Mouse (Mus musculus) hindbrain, embryonic 10.5 days (tissue): ENCODE measurements around the gene Foxp3. TPM values are rescaled to one million over a fixed set of nuclear protein-coding genes. Genes with fewer than 3 reads are reported as not detected.
A peak's percentile ranks its signal among the peaks of the same experiment; 100 is the strongest.

ENCODE experiments used
- DNase-seq: peaks from one replicate; pipeline ENCODE4 v3.0.0-alpha.2; 2017; ENCODE audit warnings: low spot score
- H3K27ac ChIP-seq: fragments of 300-500 bp; sonication (generic); 2 replicates; pipeline ENCODE4 v1.5.1; 2016; ENCODE audit warnings: mild to moderate bottlenecking, moderate library complexity
- H3K27me3 ChIP-seq: fragments of 300-500 bp; sonication (generic); 2 replicates; pipeline ENCODE4 v1.6.1; 2016; ENCODE audit warnings: mild to moderate bottlenecking; ENCODE audit not compliant: poor library complexity, insufficient read depth, severe bottlenecking
- H3K36me3 ChIP-seq: fragments of 300-500 bp; sonication (generic); 2 replicates; pipeline ENCODE4 v1.6.1; 2016; ENCODE audit warnings: mild to moderate bottlenecking, moderate library complexity
- H3K4me1 ChIP-seq: fragments of 300-500 bp; sonication (generic); replicated peaks from 2 replicates; pipeline ENCODE4 v1.6.1; 2016; ENCODE audit warnings: mild to moderate bottlenecking
- H3K4me3 ChIP-seq: fragments of 300-500 bp; sonication (generic); 2 replicates; pipeline ENCODE4 v1.5.1; 2016; ENCODE audit warnings: mild to moderate bottlenecking, moderate library complexity
- H3K9me3 ChIP-seq: fragments of 300-500 bp; sonication (generic); 2 replicates; pipeline ENCODE4 v1.6.1; 2016; ENCODE audit warnings: mild to moderate bottlenecking, moderate library complexity
- WGBS: fragments of 180-500 bp; shearing (Covaris S2); methylation state at CpG from one replicate; pipeline ENCODE4 v1.1.7; 2016; 5-methylcytosine and 5-hydroxymethylcytosine counted together
- polyA plus RNA-seq: library from polyadenylated mRNA; unstranded; fragments of >200 nt; fragmentation: Nextera tagmentation; extraction: Ambion mirVana; gene quantifications from 2 replicates; pipeline ENCODE4 v1.2.1, GENCODE M21; 2016

Gene Foxp3
- polyA plus RNA-seq, 1 experiment from 2014 or later: 0.08 TPM

DNA sequence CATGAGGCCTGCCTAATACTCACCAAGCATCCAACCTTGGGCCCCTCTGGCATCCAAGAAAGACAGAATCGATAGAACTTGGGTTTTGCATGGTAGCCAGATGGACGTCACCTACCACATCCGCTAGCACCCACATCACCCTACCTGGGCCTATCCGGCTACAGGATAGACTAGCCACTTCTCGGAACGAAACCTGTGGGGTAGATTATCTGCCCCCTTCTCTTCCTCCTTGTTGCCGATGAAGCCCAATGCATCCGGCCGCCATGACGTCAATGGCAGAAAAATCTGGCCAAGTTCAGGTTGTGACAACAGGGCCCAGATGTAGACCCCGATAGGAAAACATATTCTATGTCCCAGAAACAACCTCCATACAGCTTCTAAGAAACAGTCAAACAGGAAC lies 10.4 kb downstream of the Foxp3 start:
- H3K27ac ChIP-seq: no peak overlapping the region
- peaks cover 13% of the 10 kb centered on the region for H3K36me3 ChIP-seq
- H3K4me3 ChIP-seq: no peak overlapping the region
- 94% methylated on average over 11 of the region's 11 CpGs for WGBS
- DNase-seq: no peak
- H3K9me3 ChIP-seq: peaks cover 2% of the 10 kb centered on the region; the same call in 1 of the 2 replicates
- H3K27me3 ChIP-seq: no peaks in the 10 kb centered on the region
- no peaks in the 10 kb centered on the region for H3K4me1 ChIP-seq

DNA sequence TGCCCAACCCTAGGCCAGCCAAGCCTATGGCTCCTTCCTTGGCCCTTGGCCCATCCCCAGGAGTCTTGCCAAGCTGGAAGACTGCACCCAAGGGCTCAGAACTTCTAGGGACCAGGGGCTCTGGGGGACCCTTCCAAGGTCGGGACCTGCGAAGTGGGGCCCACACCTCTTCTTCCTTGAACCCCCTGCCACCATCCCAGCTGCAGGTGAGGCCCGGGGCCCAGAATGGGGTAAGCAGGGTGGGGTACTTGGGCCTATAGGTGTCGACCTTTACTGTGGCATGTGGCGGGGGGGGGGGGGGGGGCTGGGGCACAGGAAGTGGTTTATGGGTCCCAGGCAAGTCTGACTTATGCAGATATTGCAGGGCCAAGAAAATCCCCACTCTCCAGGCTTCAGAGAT lies 12.9 kb downstream of the Foxp3 start:
- no peaks in the 10 kb centered on the region for H3K4me1 ChIP-seq
- H3K9me3 ChIP-seq: peaks cover 2% of the 10 kb centered on the region; the same call in 1 of the 2 replicates
- no peak overlapping the region for H3K4me3 ChIP-seq
- no peaks in the 10 kb centered on the region for H3K27me3 ChIP-seq
- H3K27ac ChIP-seq: no peak overlapping the region
- no peak for DNase-seq
- WGBS: 90% methylated on average over 3 of the region's 5 CpGs
- H3K36me3 ChIP-seq: peaks cover 30% of the 10 kb centered on the region

GRCm38 (mm10) chrX:7595371-7595770 lies 21.9 kb downstream of the Foxp3 start:
- Histone ChIP-seq H3K4me3 (no peak overlapping the region), H3K9me3 (no peaks in the 10 kb centered on the region; the same call in 1 of the 2 replicates), H3K4me1 (no peaks in the 10 kb centered on the region), H3K27me3 (no peaks in the 10 kb centered on the region), H3K36me3 (peaks cover 83% of the 10 kb centered on the region), H3K27ac (no peak overlapping the region)
- WGBS: 94% methylated on average over 9 of the region's 9 CpGs
- no peak for DNase-seq

DNA sequence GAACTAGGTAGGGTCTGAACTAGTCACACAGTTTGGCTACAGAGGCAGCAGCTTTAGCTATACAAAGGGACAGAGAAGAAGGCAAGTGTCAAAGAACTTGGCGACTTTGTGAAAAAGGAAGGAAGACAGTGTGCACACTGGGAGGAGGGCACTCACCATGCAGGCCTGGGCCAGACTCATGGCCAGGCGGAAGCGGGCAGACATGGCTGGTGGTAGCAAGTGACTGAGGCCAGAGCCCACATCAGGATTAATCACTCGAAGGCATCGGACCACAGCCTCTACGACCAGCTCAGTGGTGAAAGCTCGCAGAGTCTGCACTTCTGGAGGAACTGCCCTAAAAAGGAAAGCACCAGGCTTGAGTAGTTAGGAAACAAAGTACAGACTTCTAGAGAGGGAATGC lies 30.6 kb downstream of the Foxp3 start:
- peaks cover 4% of the 10 kb centered on the region for H3K27me3 ChIP-seq
- no peak overlapping the region for H3K27ac ChIP-seq
- peaks cover 6% of the 10 kb centered on the region; the same call in 1 of the 2 replicates for H3K4me1 ChIP-seq
- no peaks in the 10 kb centered on the region for H3K9me3 ChIP-seq
- H3K4me3 ChIP-seq: peak overlapping the region; percentile 54
- peaks cover 19% of the 10 kb centered on the region for H3K36me3 ChIP-seq
- no peak for DNase-seq
- WGBS: 89% methylated on average over 7 of the region's 7 CpGs

DNA sequence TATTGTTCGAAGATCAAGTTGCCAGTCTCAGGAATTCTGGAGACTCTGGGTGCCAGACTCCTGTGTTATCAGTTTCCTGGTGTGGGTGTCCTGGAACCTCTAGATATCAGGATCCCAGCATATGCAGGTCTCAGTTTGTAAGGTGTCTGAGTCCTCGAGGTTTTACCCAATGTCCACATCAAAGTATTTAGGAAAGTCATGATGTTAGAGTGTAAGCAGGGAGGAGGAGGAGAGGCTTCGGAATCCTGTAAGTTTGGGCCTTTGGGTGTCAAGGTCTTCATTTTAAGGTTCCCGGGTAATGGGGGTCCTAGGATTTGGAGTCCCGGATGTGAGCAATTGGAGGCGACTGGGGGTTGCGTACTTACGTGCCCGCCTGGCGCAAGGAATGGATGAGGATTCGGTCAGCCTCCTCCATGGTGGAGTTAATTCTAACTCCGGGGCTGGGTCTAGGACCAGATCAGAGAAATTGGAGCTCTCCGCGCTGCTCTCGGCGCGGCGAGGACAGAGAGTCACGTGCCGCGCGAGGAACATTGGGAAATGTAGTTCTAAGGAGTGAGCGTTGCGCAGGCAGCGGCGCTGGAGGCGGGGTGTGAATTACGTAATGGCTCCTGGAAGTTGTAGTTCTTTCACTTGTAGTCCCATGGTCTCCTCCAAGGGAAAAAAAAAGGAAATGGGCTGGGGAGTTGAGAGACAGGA lies 31.6 kb downstream of the Foxp3 start, which contains the start of gene Ccdc22:
Ccdc22 (minus strand) TSS at position 639 of the 696 bp plus-strand sequence.
- 0 out of 2 replicates have a peak, but pooled peaks cover 3% of the 10 kb centered on the region for H3K9me3 ChIP-seq
- peaks cover 8% of the 10 kb centered on the region for H3K4me1 ChIP-seq
- H3K36me3 ChIP-seq: 0 out of 2 replicates have a peak, but pooled peaks cover 10% of the 10 kb centered on the region
- peak within 1 kb of the TSS; percentile 75 for H3K27ac ChIP-seq
- peaks cover 12% of the 10 kb centered on the region for H3K27me3 ChIP-seq
- peak; percentile 76 for DNase-seq
- peak within 1 kb of the TSS; percentile 54 for H3K4me3 ChIP-seq
- WGBS: 21% methylated on average over 28 of the region's 28 CpGs

- WGBS: 48% methylated on average over 8 of the region's 8 CpGs
- H3K36me3 ChIP-seq: 0 out of 2 replicates have a peak, but pooled peaks cover 10% of the 10 kb centered on the region
- peaks cover 13% of the 10 kb centered on the region for H3K27me3 ChIP-seq
- no peak overlapping the region for H3K27ac ChIP-seq
- no peak for DNase-seq
- H3K4me1 ChIP-seq: peaks cover 12% of the 10 kb centered on the region
- no peak overlapping the region for H3K4me3 ChIP-seq
- H3K9me3 ChIP-seq: 0 out of 2 replicates have a peak, but pooled peaks cover 3% of the 10 kb centered on the region
Observed at GRCm38 (mm10) chrX:7605575-7605941, 32.1 kb downstream of the Foxp3 start.

GRCm38 (mm10) chrX:7606783-7607182 lies 33.3 kb downstream of the Foxp3 start, which contains the start of gene Cacna1f:
Gene Cacna1f, plus strand, starts transcription at chrX:7607083.
- Histone ChIP-seq H3K27me3 (peaks cover 17% of the 10 kb centered on the region), H3K4me1 (peaks cover 15% of the 10 kb centered on the region), H3K27ac (no peak within 1 kb of the TSS), H3K36me3 (0 out of 2 replicates have a peak, but pooled peaks cover 10% of the 10 kb centered on the region), H3K4me3 (no peak within 1 kb of the TSS), H3K9me3 (0 out of 2 replicates have a peak, but pooled peaks cover 3% of the 10 kb centered on the region)
- no peak for DNase-seq
- 76% methylated on average over 6 of the region's 6 CpGs for WGBS

DNA sequence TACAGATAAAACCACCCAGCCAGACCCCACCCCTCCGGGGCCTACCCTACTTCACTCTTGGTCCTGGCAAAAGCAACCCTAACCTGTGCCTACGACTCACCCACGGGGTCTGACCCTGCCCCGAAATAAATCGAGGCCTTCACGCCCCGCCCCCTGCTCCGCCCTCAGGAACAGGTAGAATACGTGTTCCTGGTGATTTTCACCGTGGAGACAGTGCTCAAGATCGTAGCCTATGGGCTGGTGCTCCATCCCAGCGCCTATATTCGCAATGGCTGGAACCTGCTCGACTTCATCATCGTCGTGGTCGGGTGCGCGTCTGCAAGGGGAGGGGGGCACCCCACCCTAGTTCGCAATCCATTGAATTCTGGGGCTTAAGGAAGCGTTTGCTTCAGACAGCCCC lies 36.6 kb downstream of the Foxp3 start:
- H3K27me3 ChIP-seq: peaks cover 17% of the 10 kb centered on the region
- 28% methylated on average over 21 of the region's 21 CpGs for WGBS
- H3K4me1 ChIP-seq: peaks cover 9% of the 10 kb centered on the region; the same call in 1 of the 2 replicates
- peak overlapping the region; percentile 49 for H3K4me3 ChIP-seq
- 0 out of 2 replicates have a peak, but pooled peaks cover 3% of the 10 kb centered on the region for H3K9me3 ChIP-seq
- no peak for DNase-seq
- no peaks in the 10 kb centered on the region for H3K36me3 ChIP-seq
- H3K27ac ChIP-seq: no peak overlapping the region

DNA sequence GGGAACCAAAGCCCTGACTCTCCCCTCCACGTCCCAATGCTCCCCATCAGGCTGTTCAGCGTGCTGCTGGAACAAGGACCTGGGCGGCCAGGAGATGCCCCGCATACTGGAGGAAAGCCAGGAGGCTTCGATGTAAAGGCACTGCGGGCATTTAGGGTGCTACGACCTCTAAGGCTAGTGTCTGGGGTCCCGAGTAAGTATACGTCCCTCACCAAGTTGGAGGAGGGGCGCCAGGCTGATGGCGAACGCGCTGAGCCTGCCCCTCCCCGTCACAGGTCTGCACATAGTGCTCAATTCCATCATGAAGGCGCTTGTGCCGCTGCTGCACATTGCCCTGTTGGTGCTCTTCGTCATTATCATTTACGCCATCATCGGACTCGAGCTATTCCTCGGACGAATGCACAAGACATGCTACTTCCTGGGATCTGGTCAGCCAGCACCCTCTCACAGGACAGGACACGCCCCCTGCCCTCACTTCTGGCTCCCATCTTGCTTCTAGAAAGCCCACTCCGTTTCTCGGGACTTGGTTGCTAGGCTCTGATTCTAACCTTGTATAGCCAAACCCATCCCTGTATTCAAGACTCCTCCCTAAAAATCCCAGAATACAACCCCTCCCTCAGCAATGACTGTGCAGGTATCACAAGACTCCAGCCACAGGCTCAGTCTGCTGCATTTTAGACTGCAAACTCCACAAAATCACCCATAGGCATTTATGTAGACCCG lies 37.3 kb downstream of the Foxp3 start:
- no peaks in the 10 kb centered on the region for H3K36me3 ChIP-seq
- H3K9me3 ChIP-seq: 0 out of 2 replicates have a peak, but pooled peaks cover 3% of the 10 kb centered on the region
- H3K27me3 ChIP-seq: peaks cover 17% of the 10 kb centered on the region
- DNase-seq: peak; percentile 3
- WGBS: 22% methylated on average over 26 of the region's 26 CpGs
- H3K27ac ChIP-seq: no peak overlapping the region
- H3K4me3 ChIP-seq: peak overlapping the region; percentile 49
- peaks cover 9% of the 10 kb centered on the region; the same call in 1 of the 2 replicates for H3K4me1 ChIP-seq

DNA sequence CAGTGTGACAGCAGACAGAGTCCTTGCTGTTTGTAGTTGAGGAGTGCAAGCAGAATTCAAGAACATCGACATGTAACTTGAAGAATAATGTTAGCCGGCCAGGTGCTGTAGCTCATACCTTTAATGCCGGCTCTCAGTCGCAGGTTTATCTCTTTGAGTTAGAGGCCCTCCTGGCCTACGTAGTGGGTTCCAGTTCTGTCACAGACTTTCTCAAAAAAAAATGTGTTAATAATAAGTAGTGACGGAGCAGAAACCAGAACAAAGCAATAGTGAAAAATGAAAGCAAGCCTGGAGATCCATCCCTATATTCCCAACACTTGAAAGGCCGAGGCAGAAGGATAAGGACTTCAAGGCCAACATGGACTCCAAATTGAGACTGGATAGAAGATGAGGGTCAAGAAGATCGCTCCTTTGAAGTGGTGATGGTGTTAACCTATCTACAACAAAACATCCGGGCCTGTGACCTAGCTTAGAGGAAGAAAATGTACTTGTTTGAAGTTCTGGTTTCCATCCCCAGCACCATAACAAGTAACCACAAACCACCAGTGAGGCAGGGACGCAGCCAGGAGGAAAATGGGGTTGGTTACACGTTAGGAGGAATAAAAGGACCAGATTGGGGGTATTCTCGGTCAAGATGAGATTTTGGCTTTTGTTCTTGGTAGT lies 44.6 kb downstream of the Foxp3 start:
- Histone ChIP-seq H3K36me3 (no peaks in the 10 kb centered on the region), H3K4me3 (no peak overlapping the region), H3K9me3 (0 out of 2 replicates have a peak, but pooled peaks cover 3% of the 10 kb centered on the region), H3K4me1 (no peaks in the 10 kb centered on the region), H3K27ac (no peak overlapping the region), H3K27me3 (no peaks in the 10 kb centered on the region)
- 85% methylated on average over 12 of the region's 12 CpGs for WGBS
- DNase-seq: no peak

GRCm38 (mm10) chrX:7632560-7632959 lies 59.1 kb downstream of the Foxp3 start:
- H3K27me3 ChIP-seq: no peaks in the 10 kb centered on the region
- no peaks in the 10 kb centered on the region for H3K4me1 ChIP-seq
- DNase-seq: no peak
- WGBS: 86% methylated on average over 6 of the region's 6 CpGs
- 0 out of 2 replicates have a peak, but pooled peaks cover 2% of the 10 kb centered on the region for H3K9me3 ChIP-seq
- H3K27ac ChIP-seq: no peak overlapping the region
- no peaks in the 10 kb centered on the region for H3K36me3 ChIP-seq
- no peak overlapping the region for H3K4me3 ChIP-seq

DNA sequence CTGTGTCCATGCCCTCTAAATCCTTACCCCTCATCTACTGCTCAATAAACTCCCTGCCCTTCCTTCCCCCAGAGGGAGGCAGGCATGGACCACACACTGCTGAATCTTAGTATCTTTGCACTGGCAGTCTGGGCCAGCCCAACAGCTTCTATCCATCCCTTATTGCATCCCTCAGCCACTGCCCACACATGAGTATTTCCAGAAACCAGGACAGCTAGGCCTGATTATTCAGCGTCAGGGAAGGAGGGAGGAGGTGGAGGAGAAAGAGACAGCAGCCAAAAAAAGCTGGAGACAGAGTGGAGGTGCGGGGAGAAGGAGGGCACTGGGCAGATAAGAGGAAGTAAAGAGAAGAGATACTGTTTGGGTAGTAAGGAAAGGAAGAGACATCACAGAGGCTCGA lies 61.7 kb downstream of the Foxp3 start:
- no peak for DNase-seq
- H3K4me1 ChIP-seq: peaks cover 13% of the 10 kb centered on the region
- peaks cover 10% of the 10 kb centered on the region; the same call in 1 of the 2 replicates for H3K27me3 ChIP-seq
- H3K27ac ChIP-seq: no peak overlapping the region
- H3K36me3 ChIP-seq: no peaks in the 10 kb centered on the region
- H3K4me3 ChIP-seq: no peak overlapping the region
- 82% methylated on average over 3 of the region's 3 CpGs for WGBS
- 0 out of 2 replicates have a peak, but pooled peaks cover 5% of the 10 kb centered on the region for H3K9me3 ChIP-seq
